Mouse (Mus musculus) T-helper 2 cell (primary cell): Measurements from ENCODE around the gene Pdyn.

Experiments
- in situ Hi-C: fragments of 300-600 bp; cut with MboI, MseI; formaldehyde crosslinking; loops from one replicate; pipeline ENCODE4 v1.15.1; 2025; ENCODE audit warnings: high pct_unique_total_duplicates

Pdyn gene

GRCm38 (mm10) chr2:129699484-129700158 is at the start of gene Pdyn:
Gene Pdyn, minus strand, starts transcription at chr2:129699844.
- in situ Hi-C loops, result no loop called here

DNA sequence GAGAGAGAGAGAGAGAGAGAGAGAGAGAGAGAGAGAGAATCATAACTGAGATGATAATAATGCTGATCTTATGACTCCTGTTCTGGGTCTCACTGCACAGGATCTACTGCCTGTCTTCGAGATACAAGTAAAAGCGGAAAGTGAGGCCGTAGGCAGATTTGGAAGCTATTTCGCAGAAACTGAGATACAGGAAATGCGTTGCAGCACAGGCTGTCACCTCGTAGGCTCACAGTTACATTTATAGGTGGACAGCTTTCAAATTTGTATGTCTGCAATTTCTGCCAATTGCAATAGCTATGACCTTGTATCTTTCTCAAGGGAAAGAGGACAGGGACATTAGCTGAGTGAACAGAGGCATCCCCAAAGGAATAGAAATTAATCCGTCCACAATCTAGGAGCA is 42.4 kb upstream of the Pdyn start:
- in situ Hi-C loops, result loop anchor here (25.0 kb wide), 1 partner anchor 1970 kb away; no protein-coding TSS in a partner anchor

DNA sequence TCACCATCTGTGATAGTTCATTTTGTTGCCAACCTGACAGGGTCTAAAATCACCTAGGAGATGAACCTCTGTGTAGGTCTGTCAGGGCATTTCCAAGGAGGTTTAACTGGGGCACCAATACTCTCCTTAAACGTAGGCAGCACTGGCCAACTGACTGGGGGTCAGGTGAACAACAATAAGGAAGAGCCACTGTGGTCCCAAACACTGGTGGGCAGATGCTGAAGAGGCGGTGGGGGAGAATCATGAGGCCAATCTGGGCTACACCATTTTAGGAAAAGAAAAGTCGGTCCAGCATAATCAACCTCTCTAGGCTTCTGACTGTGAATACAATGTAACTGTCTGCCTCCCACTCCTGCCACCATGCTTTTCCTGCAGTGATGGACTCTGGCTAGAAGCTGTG is 40.9 kb upstream of the Pdyn start:
- in situ Hi-C loops, result loop anchor here (25.0 kb wide), 1 partner anchor 1972 kb away; no protein-coding TSS in a partner anchor

DNA sequence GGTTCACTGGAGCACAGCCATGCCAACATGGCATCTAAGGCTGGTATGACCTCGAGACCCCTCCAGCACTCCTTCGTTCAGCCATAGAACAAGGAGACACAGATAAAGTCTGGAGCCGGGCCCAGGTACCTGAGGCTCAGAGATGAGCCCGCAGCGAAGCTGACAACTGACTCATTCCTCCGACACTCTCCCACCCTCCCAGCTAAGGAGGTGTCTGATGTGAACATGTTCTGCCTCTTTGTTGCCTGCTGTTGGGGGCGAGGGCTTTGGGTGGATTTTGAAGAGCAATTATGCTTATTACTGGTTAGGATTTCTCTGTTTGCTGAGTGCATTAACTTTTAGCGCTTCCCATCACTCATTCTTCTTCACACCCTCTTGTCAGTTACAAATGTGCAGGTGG is 34.4 kb upstream of the Pdyn start:
- in situ Hi-C loops, result loop anchor here (25.0 kb wide), 1 partner anchor 1978 kb away; no protein-coding TSS in a partner anchor

GRCm38 (mm10) chr2:129729681-129730080 is 30.0 kb upstream of the Pdyn start:
- in situ Hi-C loops, result loop anchor here (25.0 kb wide), 1 partner anchor 1983 kb away; no protein-coding TSS in a partner anchor

DNA sequence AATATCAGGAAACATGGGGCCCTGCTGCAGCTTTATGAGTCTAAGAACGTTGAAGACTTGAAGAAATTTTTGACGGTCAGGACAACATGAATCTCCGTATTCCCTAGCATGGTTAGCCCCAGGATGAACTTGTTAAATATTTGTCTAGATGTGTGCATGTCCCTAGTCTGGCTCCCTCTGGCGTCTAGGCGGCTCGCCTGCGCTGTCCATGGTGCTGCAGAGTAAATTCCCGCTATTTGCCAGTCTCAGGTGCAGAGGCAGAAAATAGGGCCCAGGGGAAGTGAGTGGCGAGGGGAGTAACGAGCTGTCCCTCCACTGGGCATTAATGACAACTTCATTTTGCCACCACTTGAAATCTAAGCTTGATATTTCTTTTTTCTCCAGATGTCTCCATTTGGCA is 16.0 kb upstream of the Pdyn start:
- in situ Hi-C loops, result no loop called here

DNA sequence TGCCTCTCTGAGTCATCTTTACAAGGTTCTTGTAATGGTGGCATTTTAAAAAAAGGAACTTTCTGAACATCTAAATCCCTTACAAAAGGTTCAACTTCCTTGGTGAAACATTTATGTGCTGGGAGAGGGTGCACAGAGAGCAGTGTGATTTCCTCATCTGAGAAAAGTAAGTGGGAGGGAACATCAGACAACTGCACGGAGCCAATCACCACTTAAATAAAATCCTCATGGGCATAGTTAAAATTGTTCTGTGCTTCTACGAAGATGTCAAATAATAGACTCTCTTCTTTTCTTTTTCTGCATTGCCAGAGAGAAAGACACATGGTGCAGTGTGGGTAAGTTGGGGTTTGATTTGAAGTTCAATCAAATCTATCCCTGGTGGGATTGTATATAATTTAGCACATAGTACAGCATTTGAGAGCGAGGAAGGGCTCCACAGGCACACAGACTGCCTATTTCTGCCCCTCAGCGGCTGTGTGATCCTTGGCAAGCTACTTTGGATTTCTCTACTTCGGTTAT is 13.4 kb upstream of the Pdyn start:
- in situ Hi-C loops, result no loop called here

- in situ Hi-C loops, result no loop called here
Observed at GRCm38 (mm10) chr2:129696059-129696458, 3.6 kb downstream of the Pdyn start.

DNA sequence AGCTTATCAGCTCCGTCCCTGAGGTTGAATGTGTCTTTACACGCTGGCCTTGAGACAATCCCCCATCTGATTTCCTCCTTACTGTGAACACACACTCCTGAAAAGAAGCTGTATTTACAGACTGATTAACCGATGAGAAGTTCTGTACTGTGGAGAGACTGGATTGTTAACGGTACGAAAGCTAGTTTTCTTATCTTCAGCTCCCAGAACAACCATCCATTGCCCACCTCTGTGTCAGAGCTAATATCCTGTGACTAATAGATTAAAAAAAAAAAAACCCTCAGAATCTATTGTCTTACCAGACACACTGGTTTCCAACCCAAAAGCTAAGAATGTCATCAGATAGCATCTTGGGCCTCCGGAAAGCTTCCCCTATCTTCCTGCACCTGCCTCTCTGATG is 5.3 kb downstream of the Pdyn start:
- in situ Hi-C loops, result no loop called here

GRCm38 (mm10) chr2:129692694-129693093 is 7.0 kb downstream of the Pdyn start:
- in situ Hi-C loops, result no loop called here

DNA sequence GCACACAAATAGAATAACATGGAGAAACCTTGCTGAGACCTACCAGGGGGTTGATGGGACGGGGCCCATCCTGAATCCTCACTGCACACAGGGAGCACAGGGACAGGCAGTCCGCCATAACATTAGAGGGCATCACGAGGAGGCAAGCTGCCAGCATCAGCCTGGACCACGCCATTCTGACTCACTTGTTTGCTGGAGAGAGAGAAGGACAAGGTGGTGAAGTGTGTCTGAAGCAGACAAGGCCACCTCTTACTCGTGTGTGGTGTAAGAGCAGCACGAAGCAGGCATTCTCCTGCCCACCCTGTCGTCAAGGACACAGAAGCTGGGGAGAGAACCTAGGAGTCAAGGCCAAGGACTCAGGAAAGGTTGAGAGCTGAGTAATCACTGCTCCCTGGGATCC is 9.9 kb downstream of the Pdyn start:
- in situ Hi-C loops, result no loop called here

DNA sequence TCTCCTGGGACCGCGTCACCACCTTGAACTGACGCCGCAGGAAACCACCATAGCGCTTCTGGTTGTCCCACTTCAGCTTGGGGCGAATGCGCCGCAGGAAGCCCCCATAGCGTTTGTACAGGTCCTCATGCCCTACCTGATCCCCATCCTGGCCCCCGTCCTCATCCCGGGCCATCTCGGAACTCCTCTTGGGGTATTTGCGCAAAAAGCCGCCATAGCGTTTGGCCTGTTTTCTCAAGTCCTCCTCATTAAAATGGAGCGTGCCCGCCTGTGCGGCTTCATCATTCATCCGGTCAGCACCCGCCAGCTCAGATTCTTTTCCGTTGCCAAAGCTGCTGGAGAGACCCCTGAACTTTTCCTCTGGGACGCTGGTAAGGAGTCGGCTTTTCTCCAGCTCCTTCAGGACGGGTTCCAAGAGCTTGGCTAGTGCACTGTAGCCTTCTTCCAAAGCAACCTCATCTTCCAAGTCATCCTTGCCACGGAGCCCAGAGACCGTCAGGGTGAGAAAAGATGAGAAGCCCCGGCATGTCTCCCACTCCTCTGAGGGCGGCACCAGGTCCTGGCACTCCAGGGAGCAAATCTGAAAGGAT is 11.5 kb downstream of the Pdyn start:
- in situ Hi-C loops, result no loop called here

DNA sequence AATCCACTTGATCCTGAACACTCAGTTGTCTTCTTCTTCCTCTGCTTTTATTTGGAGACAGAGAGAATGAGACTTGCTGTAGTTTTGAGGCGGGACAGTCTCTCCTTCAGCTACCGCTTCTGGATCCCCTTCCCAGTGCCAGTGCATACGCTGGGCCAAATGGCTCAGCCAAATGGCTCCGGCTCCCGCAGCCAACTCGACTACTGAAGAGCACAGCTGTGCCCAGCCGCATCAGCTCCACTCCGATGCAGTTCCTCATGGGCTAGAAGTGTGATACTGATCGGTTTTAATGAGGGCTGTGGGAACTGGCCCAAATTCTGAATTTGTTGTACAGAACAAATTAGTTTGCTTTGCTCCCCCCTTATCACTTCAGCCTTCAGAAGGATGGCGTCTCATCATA is 12.7 kb downstream of the Pdyn start:
- in situ Hi-C loops, result no loop called here

DNA sequence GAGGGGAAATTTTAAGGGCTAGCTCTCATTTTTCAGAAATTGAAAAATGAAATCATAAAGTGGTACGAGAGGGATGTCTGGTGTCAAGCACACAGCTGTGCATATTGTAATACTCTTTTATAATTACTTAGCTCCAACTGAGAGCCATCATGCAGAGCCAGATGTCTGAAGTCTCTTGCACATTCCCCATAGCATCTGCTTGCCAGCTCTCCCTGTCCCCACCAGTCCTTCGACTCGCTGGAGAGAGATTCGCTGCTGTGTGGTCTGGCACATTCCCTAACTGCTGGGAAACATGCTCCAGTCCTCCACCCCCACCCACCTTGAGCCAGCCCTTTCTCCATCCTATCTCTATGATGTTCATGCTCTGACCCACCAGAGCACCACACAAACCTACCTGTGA is 15.6 kb downstream of the Pdyn start:
- in situ Hi-C loops, result no loop called here

DNA sequence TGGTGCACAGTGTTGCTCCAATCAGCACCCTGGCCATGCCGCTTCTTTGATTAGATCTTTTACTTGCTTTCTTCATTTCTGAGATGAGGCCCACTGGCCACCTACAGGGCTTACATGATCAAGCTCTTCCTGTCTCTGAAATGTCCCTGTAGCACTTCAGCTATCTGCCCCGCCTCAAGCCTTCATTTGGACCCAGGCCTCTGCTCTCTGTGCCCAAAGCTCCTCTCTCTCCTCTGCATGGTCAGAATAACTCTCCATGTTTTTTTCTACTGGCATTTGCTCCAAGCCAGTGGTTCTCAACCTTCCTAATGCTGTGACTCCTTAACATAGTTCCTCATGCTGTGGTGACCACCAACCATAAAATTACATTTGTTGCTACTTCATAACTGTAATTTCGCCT is 19.4 kb downstream of the Pdyn start:
- in situ Hi-C loops, result no loop called here

GRCm38 (mm10) chr2:129679066-129679465 is 20.6 kb downstream of the Pdyn start:
- in situ Hi-C loops, result no loop called here

- in situ Hi-C loops, result no loop called here
Observed at GRCm38 (mm10) chr2:129677664-129678063, 22.0 kb downstream of the Pdyn start.

DNA sequence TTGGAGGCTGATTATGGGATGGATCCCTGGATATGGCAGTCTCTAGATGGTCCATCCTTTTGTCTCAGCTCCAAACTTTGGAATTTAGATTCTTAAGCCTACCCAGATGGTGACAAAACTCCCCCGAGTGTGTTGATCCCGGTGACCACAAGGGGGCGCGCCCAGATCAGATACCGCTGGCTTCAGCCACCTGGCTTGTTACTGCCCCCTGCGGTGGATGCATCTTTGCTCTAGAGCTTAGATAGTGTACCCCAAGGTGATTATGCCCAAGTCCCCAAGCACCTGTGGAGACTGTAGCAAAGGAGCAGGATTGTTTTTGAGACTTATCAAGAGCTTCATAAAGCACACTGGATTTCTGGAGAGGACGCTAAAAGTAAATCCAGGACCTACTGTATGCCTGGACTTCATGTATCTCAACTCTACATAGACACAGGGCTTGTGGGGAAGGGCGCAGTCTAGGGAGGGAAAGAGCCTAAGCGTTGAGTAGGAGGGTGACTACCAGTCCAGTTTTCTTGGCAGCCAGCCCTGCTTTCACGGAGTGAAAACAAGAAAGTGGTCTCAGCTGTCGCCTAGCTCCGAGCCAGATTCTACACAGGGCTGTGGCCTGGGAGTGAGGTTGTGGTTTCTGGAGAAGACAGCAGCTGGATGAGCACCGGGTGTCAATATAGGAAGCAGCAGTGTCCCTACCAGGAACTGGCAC is 24.6 kb downstream of the Pdyn start:
- in situ Hi-C loops, result loop anchor here (5.0 kb wide), 1 partner anchor 197 kb away; no protein-coding TSS in a partner anchor

- in situ Hi-C loops, result loop anchor here (5.0 kb wide), 1 partner anchor 200 kb away; no protein-coding TSS in a partner anchor
Observed at GRCm38 (mm10) chr2:129671911-129672310, 27.7 kb downstream of the Pdyn start.

- in situ Hi-C loops, result loop anchor here (10.0 kb wide), 1 partner anchor 552 kb away; no protein-coding TSS in a partner anchor
Observed at GRCm38 (mm10) chr2:129662484-129662883, 37.2 kb downstream of the Pdyn start.

DNA sequence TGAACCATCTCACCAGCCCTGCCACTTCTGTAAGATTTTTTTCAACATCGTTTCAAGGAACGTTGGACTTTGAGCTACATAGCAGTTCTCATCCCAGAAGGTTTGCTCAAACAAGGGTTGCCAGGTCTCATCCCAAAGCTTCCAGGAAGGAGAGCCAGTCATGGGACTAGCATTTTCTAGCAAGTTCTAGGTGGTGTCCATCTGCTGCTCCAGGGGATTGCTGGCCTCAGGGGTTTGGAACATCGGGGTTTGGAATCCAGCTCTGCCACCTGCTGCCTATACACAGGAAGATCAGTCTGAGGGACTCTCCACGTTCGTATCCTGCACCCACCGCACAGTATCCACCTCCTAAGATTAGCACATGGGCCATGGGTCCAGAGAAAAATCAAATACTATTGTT is 39.6 kb downstream of the Pdyn start:
- in situ Hi-C loops, result loop anchor here (10.0 kb wide), 1 partner anchor 555 kb away; no protein-coding TSS in a partner anchor

DNA sequence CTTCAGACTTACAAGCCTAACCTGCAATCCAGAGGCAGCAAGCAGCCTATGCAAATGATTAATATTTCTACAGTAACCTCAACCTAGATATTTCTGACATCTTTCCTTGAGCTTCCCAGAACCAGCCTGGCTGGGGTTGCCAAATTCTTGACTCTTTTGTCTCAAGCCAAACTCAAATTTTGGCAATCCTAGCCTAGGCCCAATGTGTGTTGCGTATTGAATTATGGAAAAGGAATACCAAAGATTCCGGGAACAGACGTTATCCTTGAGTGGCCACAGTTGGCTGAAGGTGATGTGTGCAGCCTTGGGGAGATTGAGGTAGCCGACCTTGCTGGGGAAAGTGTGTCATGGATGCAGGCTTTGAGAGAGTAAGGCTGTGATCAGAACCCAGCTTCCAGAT is 40.8 kb downstream of the Pdyn start:
- in situ Hi-C loops, result no loop called here
